Mouse (Mus musculus): Measurements from ENCODE around the gene Fam216a.

- TF ChIP-seq POLR2A (IDR thresholded peaks at IDR 0.05; ENCODE audit: low read depth, low read length), result no peak
- TF ChIP-seq CTCF (IDR thresholded peaks at IDR 0.05; ENCODE audit: extremely low read depth, insufficient read depth, insufficient read length, insufficient replicate concordance), result peak; percentile 73; the same call in 1 of the 2 replicates
These were observed 27.9 kb downstream of the Fam216a start for GRCm38 (mm10) chr5:122344260-122344659.

Data from spleen, adult 2 months (tissue).